Mouse (Mus musculus) hindlimb bud, embryonic 11.5 days (tissue): ENCODE results near the gene Psenen.

Source experiments
- DNase-seq: peaks from one replicate; pipeline ENCODE4 v3.0.0-alpha.2; 2012; ENCODE audit warnings: low read depth, low spot score; ENCODE audit errors: extremely low spot score

Gene Psenen

GRCm38 (mm10) chr7:30589435-30590301 lies 26.2 kb upstream of the Psenen start:
- peak; percentile 67 for DNase-seq

- peak; percentile 85 for DNase-seq
Measured at GRCm38 (mm10) chr7:30588676-30589434, 25.4 kb upstream of the Psenen start, which contains the start of gene Kmt2b. Gene Kmt2b, minus strand, starts transcription at chr7:30588726.

- DNase-seq = no peak
Measured at GRCm38 (mm10) chr7:30587842-30588667, 24.6 kb upstream of the Psenen start.

- no peak for DNase-seq
Measured at GRCm38 (mm10) chr7:30586455-30587020, 23.1 kb upstream of the Psenen start.

GRCm38 (mm10) chr7:30585170-30585569 lies 21.7 kb upstream of the Psenen start:
- DNase-seq = no peak

GRCm38 (mm10) chr7:30584339-30584738 lies 20.9 kb upstream of the Psenen start:
- no peak for DNase-seq

- no peak for DNase-seq
Measured at GRCm38 (mm10) chr7:30581547-30581946, 18.1 kb upstream of the Psenen start.

GRCm38 (mm10) chr7:30579950-30580349 lies 16.5 kb upstream of the Psenen start:
- DNase-seq = no peak

GRCm38 (mm10) chr7:30572969-30573368 lies 9.5 kb upstream of the Psenen start:
- no peak for DNase-seq

GRCm38 (mm10) chr7:30572389-30572788 lies 9.0 kb upstream of the Psenen start:
- DNase-seq = no peak

GRCm38 (mm10) chr7:30567555-30567954 lies 4.1 kb upstream of the Psenen start:
- no peak for DNase-seq

GRCm38 (mm10) chr7:30566033-30566432 lies 2.6 kb upstream of the Psenen start:
- DNase-seq = no peak

- no peak for DNase-seq
Measured at GRCm38 (mm10) chr7:30564970-30565571, 1.6 kb upstream of the Psenen start, which contains the start of gene Igflr1. Gene Igflr1, plus strand, starts transcription at chr7:30565427.

- no peak for DNase-seq
Measured at GRCm38 (mm10) chr7:30563906-30564280, 466 bp upstream of the Psenen start.

GRCm38 (mm10) chr7:30562526-30563116 lies 806 bp downstream of the Psenen start:
- no peak for DNase-seq

- no peak for DNase-seq
Measured at GRCm38 (mm10) chr7:30560296-30560695, 3.1 kb downstream of the Psenen start.

- peak; percentile 86 for DNase-seq
Measured at GRCm38 (mm10) chr7:30559443-30559954, 3.9 kb downstream of the Psenen start, which contains the start of gene Lin37. Gene Lin37, minus strand, starts transcription at chr7:30559838.

- DNase-seq = no peak
Measured at GRCm38 (mm10) chr7:30558656-30559442, 4.6 kb downstream of the Psenen start.
